Mouse (Mus musculus) layer of hippocampus, adult 9-10 months (tissue): ENCODE results near the gene Serbp1.
"Not testable (repeated sequence)": the region's sequence is repeated elsewhere in the genome, so short reads cannot be mapped to it uniquely, and the experiment has no call there.

Source experiments
- DNase-seq: peaks from one replicate; pipeline ENCODE4 v3.0.0; 2022; ENCODE audit warnings: low spot score

Gene Serbp1

GRCm38 (mm10) chr6:67237977-67238376 is at the start of gene Serbp1:
TSS of gene Serbp1 (plus strand) at chr6:67238176.
- DNase-seq = no peak

DNA sequence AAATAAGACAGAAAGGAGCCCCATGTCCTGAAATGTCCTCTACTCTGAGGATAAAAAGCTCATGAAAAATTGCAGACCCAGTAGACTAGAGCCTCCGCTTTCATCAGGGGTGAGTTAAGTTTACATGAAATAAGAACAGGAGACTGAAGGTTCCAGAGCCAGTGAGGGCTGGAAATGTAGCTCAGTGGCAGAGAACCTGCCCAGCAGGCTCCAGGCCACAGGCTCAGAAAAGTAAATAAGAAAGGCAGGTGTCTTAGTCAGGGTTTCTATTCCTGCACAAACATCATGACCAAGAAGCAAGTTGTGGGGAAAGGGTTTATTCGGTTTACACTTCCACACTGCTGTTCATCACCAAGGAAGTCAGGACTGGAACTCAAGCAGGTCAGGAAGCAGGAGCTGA is 44.4 kb upstream of the Serbp1 start:
- DNase-seq = no peak

- DNase-seq = no peak
Observed at GRCm38 (mm10) chr6:67194606-67195005, 43.4 kb upstream of the Serbp1 start.

DNA sequence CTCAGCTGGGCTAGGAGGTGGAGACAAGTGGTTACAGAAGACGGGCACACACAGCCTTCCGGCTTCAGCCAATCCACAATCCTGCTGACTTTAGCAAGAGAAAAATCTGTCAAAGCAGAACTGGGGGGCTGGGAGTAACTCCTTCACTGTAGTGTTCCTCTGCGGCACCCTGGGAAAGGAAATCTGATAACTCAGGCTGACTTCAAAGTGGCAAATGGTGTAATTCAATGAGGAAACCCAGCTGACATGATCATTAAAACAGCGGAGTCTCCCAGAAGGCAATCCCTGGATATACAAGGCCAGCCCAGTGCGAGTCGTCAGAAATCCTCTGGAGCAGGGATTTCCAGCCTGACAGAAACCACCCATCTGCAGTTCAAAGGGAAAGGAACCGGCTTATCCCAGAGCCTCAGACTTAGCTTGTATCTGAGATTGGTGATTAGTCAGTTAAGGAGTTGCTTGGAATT is 42.8 kb upstream of the Serbp1 start:
- DNase-seq = no peak

DNA sequence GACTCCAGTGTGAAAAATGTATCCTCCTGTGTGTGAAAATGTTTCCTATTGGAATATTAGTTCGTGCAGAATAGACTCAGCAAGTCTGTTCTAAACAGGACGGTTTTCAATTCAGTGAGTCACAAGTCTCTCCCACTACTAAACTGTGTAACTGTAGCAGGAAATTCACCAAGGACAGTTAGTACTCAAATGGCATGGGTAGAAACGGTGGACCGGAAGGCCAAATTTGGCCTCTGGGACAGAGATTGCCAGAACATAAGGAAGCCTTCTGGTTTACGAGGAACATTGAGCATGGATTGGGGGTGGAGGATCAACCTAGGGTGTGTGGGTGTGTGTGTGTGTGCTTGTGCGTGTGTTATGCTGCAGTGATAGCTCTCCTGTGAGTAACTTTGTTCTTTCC is 41.2 kb upstream of the Serbp1 start:
- DNase-seq = no peak

DNA sequence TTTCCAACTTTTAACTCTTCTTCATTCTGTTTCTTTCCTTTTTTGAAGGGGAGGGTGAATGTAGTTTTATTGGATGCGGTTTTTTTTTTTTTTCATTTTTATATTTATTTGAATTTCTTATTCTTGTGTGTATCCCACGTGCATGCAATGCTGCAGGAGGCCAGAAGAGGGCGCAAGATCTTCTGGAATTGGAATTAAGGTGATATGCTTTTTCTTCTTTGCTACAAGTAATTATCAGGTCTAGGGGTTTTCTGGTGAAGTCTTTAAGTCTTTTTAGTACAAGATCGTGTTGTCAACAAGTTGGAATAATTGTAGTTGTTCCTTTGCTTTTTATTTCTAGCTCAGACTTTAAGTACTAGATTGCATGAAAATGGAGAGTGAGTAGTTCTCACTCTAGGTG is 39.9 kb upstream of the Serbp1 start:
- DNase-seq = peak; percentile 20

GRCm38 (mm10) chr6:67200715-67201322 is 37.2 kb upstream of the Serbp1 start:
- DNase-seq = no peak

- DNase-seq = no peak
Observed at GRCm38 (mm10) chr6:67205081-67206037, 32.6 kb upstream of the Serbp1 start.

DNA sequence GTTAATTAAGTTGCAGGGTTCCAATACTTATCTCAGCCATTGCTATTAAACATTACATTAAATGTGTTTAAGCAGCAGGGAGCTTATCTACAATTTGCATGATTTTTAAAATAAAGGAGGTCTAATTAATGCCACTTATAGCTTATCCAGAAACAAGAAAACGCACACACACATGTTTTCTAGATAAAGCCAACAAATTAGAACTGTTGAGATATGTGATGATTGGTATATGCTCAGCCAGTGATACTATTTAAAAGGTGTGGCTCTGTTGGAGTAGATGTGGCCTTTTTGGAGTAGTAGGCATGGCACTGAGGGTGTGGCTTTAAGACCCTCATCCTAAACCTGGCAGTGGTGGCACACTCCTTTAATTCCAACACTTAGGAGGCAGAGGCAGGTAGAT is 25.6 kb upstream of the Serbp1 start:
- DNase-seq = no peak

DNA sequence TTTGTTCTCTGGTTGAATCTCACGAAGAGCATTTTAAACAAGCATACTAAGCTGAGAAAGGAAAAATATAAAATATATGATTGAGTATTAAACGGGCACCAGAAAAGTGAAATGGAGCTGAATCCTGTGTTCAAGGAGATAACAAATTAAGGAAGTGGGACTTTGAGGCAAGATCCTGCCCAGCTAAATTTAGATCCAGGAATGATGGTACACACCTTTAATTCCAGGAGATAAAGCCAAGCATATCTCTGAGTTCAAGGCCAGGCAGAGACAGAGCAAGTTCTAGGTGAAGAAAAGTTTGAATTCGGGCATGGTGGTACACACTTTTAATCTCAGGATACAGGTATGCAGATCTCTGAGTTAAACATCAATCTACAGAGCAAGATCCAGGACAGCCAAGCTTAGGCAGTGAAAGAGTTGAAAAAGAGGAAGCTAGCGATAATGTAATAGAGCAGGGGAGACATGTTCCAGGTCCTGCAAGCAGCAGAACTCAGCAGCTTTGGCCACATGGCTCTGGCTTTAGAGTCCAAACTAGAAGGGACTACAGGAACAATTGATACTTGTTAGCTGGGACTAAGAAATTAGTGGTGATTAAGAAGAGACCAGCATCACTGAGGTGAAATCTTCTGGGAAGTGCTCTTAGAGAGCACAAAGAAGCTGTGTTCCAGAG is 24.4 kb upstream of the Serbp1 start:
- DNase-seq = no peak

- DNase-seq = no peak
Observed at GRCm38 (mm10) chr6:67217402-67217801, 20.6 kb upstream of the Serbp1 start.

DNA sequence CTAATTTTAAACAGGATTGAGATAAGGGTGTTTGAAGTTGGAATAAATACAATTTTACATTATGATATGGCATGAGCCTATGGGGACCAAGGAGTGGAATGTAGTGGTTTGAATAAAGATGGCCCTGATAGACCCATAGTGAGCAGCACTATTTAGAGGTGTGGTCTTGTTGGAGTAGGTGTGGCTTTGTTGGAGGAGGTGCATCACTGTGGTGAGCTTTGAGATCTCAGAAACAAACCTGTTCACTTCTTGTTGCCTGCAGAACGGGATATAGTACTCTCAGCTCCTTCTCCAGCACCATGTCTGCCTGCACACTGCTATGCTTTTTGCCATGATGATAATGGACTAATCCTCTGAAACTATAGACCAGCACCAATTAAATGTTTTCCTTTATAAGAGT is 20.1 kb upstream of the Serbp1 start:
- DNase-seq = no peak

DNA sequence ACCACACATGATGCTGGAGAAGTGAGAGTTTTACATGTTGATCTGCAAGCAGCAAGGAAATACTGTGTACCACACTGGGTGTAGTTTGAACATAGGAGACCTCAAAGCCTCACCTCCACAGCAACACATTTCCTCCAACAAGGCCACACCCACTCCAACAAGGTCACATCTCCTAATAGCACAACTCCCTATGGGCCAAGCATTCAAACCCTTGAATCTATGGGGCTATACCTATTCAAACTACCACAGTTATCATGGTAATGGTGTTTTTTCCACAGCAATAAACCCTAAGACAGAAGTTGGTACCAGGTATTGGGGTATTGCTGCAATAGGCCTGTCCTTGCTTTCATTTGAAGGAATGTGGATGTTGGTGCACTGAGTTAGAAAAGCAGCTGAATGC is 19.4 kb upstream of the Serbp1 start:
- no peak for DNase-seq

DNA sequence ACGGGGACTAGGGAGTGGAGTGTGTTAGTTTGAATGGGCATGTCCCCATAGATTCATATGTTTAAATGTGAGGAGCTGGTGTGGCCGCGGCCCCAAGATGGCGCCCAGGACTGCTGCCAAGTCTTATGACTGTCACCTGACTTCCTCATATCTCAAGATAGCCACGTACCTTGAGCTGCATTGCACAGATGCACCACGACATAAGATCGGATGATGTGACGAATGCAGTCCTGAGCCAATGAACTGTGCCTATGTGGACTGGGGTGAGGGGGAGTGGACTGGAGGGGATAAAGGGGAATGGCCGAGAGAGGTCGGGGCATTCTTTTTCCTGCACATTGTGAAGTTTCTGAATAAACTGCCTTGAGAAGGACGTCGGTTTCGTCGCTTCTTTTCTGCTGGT is 18.0 kb upstream of the Serbp1 start:
- DNase-seq = not testable (repeated sequence)

GRCm38 (mm10) chr6:67220731-67221130 is 17.2 kb upstream of the Serbp1 start:
- no peak for DNase-seq

- DNase-seq = no peak
Observed at GRCm38 (mm10) chr6:67223082-67223481, 14.9 kb upstream of the Serbp1 start.

DNA sequence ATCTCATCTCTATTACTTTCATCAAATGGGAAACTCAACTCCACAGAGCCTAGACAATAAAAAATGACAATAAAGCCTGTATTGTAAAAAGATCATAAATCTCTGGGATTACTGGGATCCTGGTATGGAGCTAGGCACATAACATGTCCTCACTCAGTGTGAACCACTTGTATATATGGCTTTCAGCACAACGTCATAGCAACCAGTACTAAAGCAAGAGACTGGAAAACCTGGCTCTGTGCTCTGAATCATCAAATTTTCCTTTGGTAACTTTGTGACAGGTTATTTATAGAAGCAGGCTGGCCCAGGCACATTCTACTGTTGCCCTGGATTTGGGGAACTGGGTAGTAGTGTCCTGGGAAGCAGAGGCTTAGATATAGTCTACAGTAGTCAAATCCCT is 14.5 kb upstream of the Serbp1 start:
- no peak for DNase-seq

- DNase-seq = no peak
Observed at GRCm38 (mm10) chr6:67226286-67226685, 11.7 kb upstream of the Serbp1 start.

DNA sequence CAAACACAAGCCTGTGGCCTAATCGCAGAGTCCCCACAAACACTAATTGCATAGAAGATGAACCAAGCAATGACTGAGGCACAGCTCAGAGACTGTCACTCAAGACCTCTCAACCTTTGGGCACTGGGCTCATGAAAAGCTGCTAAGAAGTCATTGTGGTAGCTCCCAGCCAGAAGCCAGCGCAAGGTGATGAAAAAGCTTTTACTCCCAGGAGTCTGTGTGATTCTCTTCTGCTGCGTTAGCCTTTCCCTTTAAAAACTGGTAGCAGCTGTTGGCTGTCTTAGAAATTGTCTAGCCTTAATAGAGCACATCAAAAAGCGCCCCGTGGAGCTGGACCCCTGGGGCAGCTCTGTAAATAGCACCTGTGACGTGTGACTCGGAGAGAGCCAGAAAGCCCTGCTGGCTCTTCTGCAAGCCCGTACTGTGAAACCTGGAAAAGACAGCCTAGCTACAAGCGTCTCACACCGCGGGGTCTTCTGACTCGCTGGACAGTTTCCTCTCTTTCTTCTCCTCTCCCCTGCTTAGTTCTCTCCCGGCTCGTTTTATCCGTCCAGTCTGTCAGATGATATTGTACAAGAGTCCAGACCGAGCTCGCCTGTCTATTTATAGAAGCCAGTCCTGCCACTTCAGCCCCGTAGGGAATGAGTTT is 9.4 kb upstream of the Serbp1 start:
- DNase-seq = no peak

- DNase-seq = no peak
Observed at GRCm38 (mm10) chr6:67229521-67229920, 8.5 kb upstream of the Serbp1 start.

GRCm38 (mm10) chr6:67229922-67230518 is 8.0 kb upstream of the Serbp1 start:
- DNase-seq = no peak

DNA sequence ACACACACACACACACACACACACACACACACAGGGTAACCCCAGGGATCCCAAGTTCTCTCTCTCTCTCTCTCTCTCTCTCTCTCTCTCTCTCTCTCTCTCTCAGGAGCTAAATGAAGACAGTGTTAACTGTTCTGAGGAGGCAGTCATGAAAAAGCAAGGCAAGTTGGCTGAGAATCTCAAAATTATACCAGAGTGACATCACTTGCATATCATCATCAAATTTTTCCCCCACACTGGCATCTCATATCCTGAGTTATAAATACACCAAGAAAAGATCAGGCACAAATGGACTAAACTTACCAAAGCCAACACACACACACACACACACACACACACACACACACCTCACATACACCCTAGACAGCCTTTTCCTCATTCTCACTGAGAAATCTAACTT is 7.0 kb upstream of the Serbp1 start:
- no peak for DNase-seq
